8 mouse cellular contexts compared by ENCODE assay signal in the genomic region with DNA sequence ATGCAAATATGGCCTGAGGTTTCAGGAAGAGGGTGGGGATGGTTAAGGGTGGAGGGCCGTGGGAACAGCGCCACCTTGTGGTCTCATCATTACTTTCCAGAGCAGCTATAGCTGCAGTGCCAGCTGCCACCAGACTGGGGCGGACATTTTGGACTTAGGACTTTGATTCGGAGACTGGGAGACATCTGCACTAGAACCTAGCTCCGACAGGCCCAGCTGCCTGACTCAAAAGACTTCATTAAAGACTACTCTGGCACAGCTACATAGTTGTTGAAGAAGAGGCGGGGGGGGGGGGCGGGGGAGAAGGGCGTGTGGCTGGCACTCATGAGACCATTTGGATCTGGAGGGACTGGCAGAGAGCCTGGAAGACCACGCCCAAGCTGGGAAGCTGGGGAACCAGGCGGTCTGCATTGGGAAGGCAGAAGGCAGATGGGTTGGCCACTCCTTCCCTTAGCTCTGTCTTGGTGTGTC. TPM values are rescaled to one million over a fixed set of nuclear protein-coding genes. Genes with fewer than 3 reads are reported as not detected.
DNase-seq lines count a peak whose midpoint lies in the region; ATAC-seq and TF ChIP-seq lines count a peak whose summit lies in the region.

No protein-coding gene starts in this region.

- peak; percentile 49 to 84 (median 83) for TF ChIP-seq CTCF in MEL (IDR thresholded peaks at IDR 0.05 in 2 of 3, conservative IDR thresholded peaks at IDR 0.05 in 1 of 3; ENCODE audit: control insufficient read depth in 1 of 3, insufficient read depth in 1 of 3, low read depth in 2 of 3, low read length in 3 of 3, poor library complexity in 1 of 3, severe bottlenecking in 1 of 3)

- H3K36me3 ChIP-seq in MEL (ENCODE audit: control insufficient read depth in 1 of 2, insufficient read depth in 2 of 2, low read length in 2 of 2) = no peaks in the 10 kb centered on the region
- no peaks in the 10 kb centered on the region for H3K36me3 ChIP-seq in hindbrain, embryonic 11.5 days (ENCODE audit: control insufficient read depth, insufficient read depth, low read length)
- no peaks in the 10 kb centered on the region for H3K36me3 ChIP-seq in lung, embryonic 16.5 days (ENCODE audit: control insufficient read depth, insufficient read depth, low read length)

- H3K4me2 ChIP-seq in hindbrain, embryonic 11.5 days (replicated peaks; ENCODE audit: low read depth, low read length) = no peak overlapping the region
- peak overlapping the region; percentile 38 for H3K4me2 ChIP-seq in lung, embryonic 16.5 days (ENCODE audit: low read depth, low read length)

- TF ChIP-seq POLR2A in MEL (IDR thresholded peaks at IDR 0.05; ENCODE audit: control insufficient read depth in 1 of 2, insufficient read depth in 1 of 2, low read depth in 1 of 2, low read length in 2 of 2, poor library complexity in 1 of 2) = no peak

- no peaks in the 10 kb centered on the region for H3K9me3 ChIP-seq in MEL (replicated peaks; ENCODE audit: insufficient read depth, low read length)
- no peaks in the 10 kb centered on the region for H3K9me3 ChIP-seq in hindbrain, embryonic 11.5 days (ENCODE audit: control insufficient read depth, low read length)
- H3K9me3 ChIP-seq in lung, embryonic 16.5 days (ENCODE audit: control insufficient read depth, low read length) = no peaks in the 10 kb centered on the region

- H3K9ac ChIP-seq in MEL (ENCODE audit: control insufficient read depth, low read depth, low read length, poor library complexity, severe bottlenecking) = no peak overlapping the region
- no peak overlapping the region for H3K9ac ChIP-seq in hindbrain, embryonic 11.5 days (ENCODE audit: low read depth, low read length)
- H3K9ac ChIP-seq in lung, embryonic 16.5 days (ENCODE audit: low read length) = no peak overlapping the region

- no peaks in the 10 kb centered on the region for H3K27me3 ChIP-seq in MEL (ENCODE audit: control insufficient read depth in 1 of 2, insufficient read depth in 2 of 2, low read length in 2 of 2)
- no peaks in the 10 kb centered on the region for H3K27me3 ChIP-seq in hindbrain, embryonic 11.5 days (ENCODE audit: control insufficient read depth, insufficient read depth, low read length)
- H3K27me3 ChIP-seq in lung, embryonic 16.5 days (ENCODE audit: control insufficient read depth, insufficient read depth, low read depth, low read length) = no peaks in the 10 kb centered on the region

- H3K4me3 ChIP-seq in MEL (ENCODE audit: control insufficient read depth in 1 of 2, insufficient read depth in 1 of 2, low read depth in 2 of 2, low read length in 2 of 2) = no peak overlapping the region
- no peak overlapping the region for H3K4me3 ChIP-seq in hindbrain, embryonic 11.5 days (ENCODE audit: low read depth, low read length)
- H3K4me3 ChIP-seq in lung, embryonic 16.5 days (ENCODE audit: low read length) = no peak overlapping the region

- DNase-seq in MEL (ENCODE audit: low read depth, low spot score) = peak; percentile 33
- peak; percentile 84 for DNase-seq in cerebellum, adult 8-10 months
- peak; percentile 78 to 92 for DNase-seq in frontal cortex, adult 2 months (ENCODE audit: extremely low spot score in 1 of 2, low spot score in 1 of 2)
- DNase-seq in hindbrain, embryonic 11.5 days (ENCODE audit: low spot score) = peak; percentile 92
- DNase-seq in layer of hippocampus, adult 9-11 months = peak; percentile 86
- DNase-seq in ovary, postnatal 14 days (ENCODE audit: low spot score) = peak; percentile 75
- peak; percentile 39 to 72 for DNase-seq in thymus, postnatal 10 days (ENCODE audit: low spot score in 2 of 2)

- H3K4me1 ChIP-seq in MEL (ENCODE audit: control insufficient read depth in 1 of 2, insufficient read depth in 2 of 2, low read length in 2 of 2) = no peaks in the 10 kb centered on the region
- H3K4me1 ChIP-seq in hindbrain, embryonic 11.5 days (replicated peaks; ENCODE audit: control insufficient read depth, insufficient read depth, low read length) = no peaks in the 10 kb centered on the region
- peaks cover 3% of the 10 kb centered on the region for H3K4me1 ChIP-seq in lung, embryonic 16.5 days (replicated peaks; ENCODE audit: control insufficient read depth, insufficient read depth, low read length)

- WGBS in hindbrain, embryonic 11.5 days = 15% methylated on average over 9 of the region's 10 CpGs
- 6% methylated on average over 7 of the region's 10 CpGs for WGBS in lung, embryonic 16.5 days

- peak; percentile 61 for TF ChIP-seq RAD21 in MEL (IDR thresholded peaks at IDR 0.05; ENCODE audit: low read depth, low read length)

- no peak for TF ChIP-seq EP300 in MEL (IDR thresholded peaks at IDR 0.05; ENCODE audit: low read depth in 1 of 2, low read length in 2 of 2)

- no peak overlapping the region for H3K27ac ChIP-seq in MEL (ENCODE audit: control insufficient read depth, low read depth, low read length)
- no peak overlapping the region for H3K27ac ChIP-seq in hindbrain, embryonic 11.5 days (ENCODE audit: low read depth, low read length)
- H3K27ac ChIP-seq in lung, embryonic 16.5 days (ENCODE audit: low read length) = no peak overlapping the region

- peak; percentile 76 for ATAC-seq in hindbrain, embryonic 11.5 days (ENCODE audit: low FRiP score)
- ATAC-seq in lung, embryonic 16.5 days (ENCODE audit: low read depth) = peak; percentile 87

- no peaks in the 10 kb centered on the region for H3K79me2 ChIP-seq in MEL (ENCODE audit: control insufficient read depth, insufficient read depth, low read length, poor library complexity)

TF ChIP-seq in MEL, 35 proteins besides CTCF, POLR2A, EP300 and RAD21:
- TF ChIP-seq CHD2 (IDR thresholded peaks at IDR 0.05; ENCODE audit: low read length) (no peak), ZMIZ1 (IDR thresholded peaks at IDR 0.05; ENCODE audit: low read depth, low read length) (no peak), CHD1 (IDR thresholded peaks at IDR 0.05; ENCODE audit: low read depth, low read length) (no peak), SMC3 (IDR thresholded peaks at IDR 0.05; ENCODE audit: low read depth, low read length) (peak; percentile 72), GABPA (IDR thresholded peaks at IDR 0.05; ENCODE audit: low read depth, low read length) (no peak), ZC3H11A (IDR thresholded peaks at IDR 0.05; ENCODE audit: low read depth, low read length) (peak; percentile 53), ELF1 (IDR thresholded peaks at IDR 0.05; ENCODE audit: low read depth, low read length) (0 out of 2 replicates have a peak, but pooled peaks have one; percentile 22)

RNA-seq across cellular contexts. Expression of a gene that starts 21.4 kb away (rescaled TPM):
- not detected in 2 replicates for total RNA-seq in MEL (2012; rRNA removed)
- polyA plus RNA-seq in MEL (2012; ENCODE audit: insufficient read depth in 1 of 2, insufficient read length in 2 of 2, low read depth in 1 of 2, low replicate concordance in 2 of 2, missing spikeins in 1 of 2) = not detected
- polyA plus RNA-seq in frontal cortex, adult 2 months (2012; rRNA removed) = 95.3 and 106 TPM in 2 replicates
- polyA plus RNA-seq in hindbrain, embryonic 11.5 days (2014; fragmentation: Nextera tagmentation; extraction: Ambion mirVana) = 10.6 and 12.2 TPM in 2 replicates
- 45.5 and 48.2 TPM in 2 replicates for polyA plus RNA-seq in lung, embryonic 16.5 days (2015; fragmentation: Nextera tagmentation; extraction: Ambion mirVana)

RNA-seq across cellular contexts. Expression of a gene that starts 45.4 kb away (rescaled TPM):
- not detected in 2 replicates for total RNA-seq in MEL (2012; rRNA removed)
- not detected for polyA plus RNA-seq in MEL (2012; ENCODE audit: insufficient read depth in 1 of 2, insufficient read length in 2 of 2, low read depth in 1 of 2, low replicate concordance in 2 of 2, missing spikeins in 1 of 2)
- 229 and 253 TPM in 2 replicates for polyA plus RNA-seq in frontal cortex, adult 2 months (2012; rRNA removed)
- polyA plus RNA-seq in hindbrain, embryonic 11.5 days (2014; fragmentation: Nextera tagmentation; extraction: Ambion mirVana) = 1.2 and 1.7 TPM in 2 replicates
- polyA plus RNA-seq in lung, embryonic 16.5 days (2015; fragmentation: Nextera tagmentation; extraction: Ambion mirVana) = 27.3 and 27.6 TPM in 2 replicates

Comparison
In these comparisons a context has a peak if more than half of its experiments do, and no peak if none do; other contexts are left out.
1. DNase-seq: peak in every context shown above with its lines; median percentile 92 in hindbrain, embryonic 11.5 days; 86 in layer of hippocampus, adult 9-11 months; 85 in frontal cortex, adult 2 months; 84 in cerebellum, adult 8-10 months; 75 in ovary, postnatal 14 days; 56 in thymus, postnatal 10 days; 33 in MEL.
2. RNA of a gene that starts 21.4 kb away (polyA plus RNA-seq): 95.3 to 106 TPM in frontal cortex, adult 2 months, 45.5 to 48.2 TPM in lung, embryonic 16.5 days and 10.6 to 12.2 TPM in hindbrain, embryonic 11.5 days; not detected in MEL; every median in the first group is over 10 times any median in the second.
3. RNA of a gene that starts 45.4 kb away (polyA plus RNA-seq): 229 to 253 TPM in frontal cortex, adult 2 months and 27.3 to 27.6 TPM in lung, embryonic 16.5 days; 1.2 to 1.7 TPM in hindbrain, embryonic 11.5 days and not detected in MEL; every median in the first group is over 10 times any median in the second.